Mouse (Mus musculus): Measurements from ENCODE around the gene Il21.

DNA sequence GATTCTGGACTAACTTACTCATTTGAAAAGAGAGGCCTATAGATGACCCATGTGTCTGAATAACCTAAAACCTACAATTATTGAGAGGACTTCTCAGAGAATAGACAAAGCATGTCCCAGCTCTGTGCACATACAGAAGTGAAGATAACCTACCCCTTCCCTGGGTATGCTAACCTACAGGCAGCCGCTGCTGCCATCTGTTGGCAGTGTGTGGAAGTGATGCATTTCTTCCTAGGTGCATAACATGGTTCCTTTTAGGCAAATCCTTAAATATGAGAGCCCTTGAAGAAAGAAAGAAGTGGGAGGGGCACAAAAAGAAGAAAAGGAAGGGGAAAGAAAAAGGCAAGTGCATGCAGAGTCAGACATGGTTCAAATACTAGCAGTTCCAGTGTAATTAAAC lies 38.8 kb upstream of the Il21 start:
- TF ChIP-seq CTCF (IDR thresholded peaks at IDR 0.05; ENCODE audit: low read depth), result peak; percentile 82
- no peak for TF ChIP-seq EP300 (IDR thresholded peaks at IDR 0.05; ENCODE audit: low read depth)

Data from liver, embryonic 14.5 days (tissue).